Mouse (Mus musculus) forebrain, embryonic 13.5 days (tissue): ENCODE measurements around the gene Epha7. TPM values are rescaled to one million over a fixed set of nuclear protein-coding genes. Genes with fewer than 3 reads are reported as not detected.

ENCODE experiments used
- ATAC-seq: fragments of 200-750 bp; cut with Nextera tagmentation; 2 replicates; pipeline ENCODE4 v1.8.0; 2017
- H3K27ac ChIP-seq: fragments of 300-500 bp; sonication (generic); 2 replicates; pipeline ENCODE4 v1.5.1; 2015; ENCODE audit warnings: inconsistent platforms, mild to moderate bottlenecking, moderate library complexity
- H3K27me3 ChIP-seq: fragments of 300-500 bp; sonication (generic); 2 replicates; pipeline ENCODE4 v1.6.1; 2015; ENCODE audit warnings: mild to moderate bottlenecking, inconsistent platforms
- H3K36me3 ChIP-seq: fragments of 300-500 bp; sonication (generic); 2 replicates; pipeline ENCODE4 v1.6.1; 2015; ENCODE audit warnings: mild to moderate bottlenecking, inconsistent platforms; ENCODE audit not compliant: poor library complexity, severe bottlenecking
- H3K4me1 ChIP-seq: fragments of 300-500 bp; sonication (generic); 2 replicates; pipeline ENCODE4 v1.6.1; 2015; ENCODE audit warnings: inconsistent platforms
- H3K4me2 ChIP-seq: fragments of 300-500 bp; sonication (generic); 2 replicates; pipeline ENCODE4 v1.6.1; 2015; ENCODE audit warnings: inconsistent platforms, mild to moderate bottlenecking, moderate library complexity
- H3K4me3 ChIP-seq: fragments of 300-500 bp; sonication (generic); 2 replicates; pipeline ENCODE4 v1.5.1; 2015; ENCODE audit warnings: mild to moderate bottlenecking, inconsistent platforms
- H3K9ac ChIP-seq: fragments of 300-500 bp; sonication (generic); 2 replicates; pipeline ENCODE4 v1.6.1; 2015; ENCODE audit warnings: mild to moderate bottlenecking, inconsistent platforms
- H3K9me3 ChIP-seq: fragments of 300-500 bp; sonication (generic); replicated peaks from 2 replicates; pipeline ENCODE4 v1.6.1; 2016; ENCODE audit warnings: inconsistent platforms
- WGBS: fragments of 180-500 bp; shearing (Covaris S2); methylation state at CpG from one replicate; pipeline ENCODE4 v1.1.7; 2015; 5-methylcytosine and 5-hydroxymethylcytosine counted together
- polyA plus RNA-seq: library from polyadenylated mRNA; unstranded; fragments of >200 nt; fragmentation: Nextera tagmentation; extraction: Ambion mirVana; gene quantifications from 2 replicates; pipeline ENCODE4 v1.2.1, GENCODE M21; 2015

The Epha7 gene
- polyA plus RNA-seq, 1 experiment from 2014 or later, result 32.8 TPM

DNA sequence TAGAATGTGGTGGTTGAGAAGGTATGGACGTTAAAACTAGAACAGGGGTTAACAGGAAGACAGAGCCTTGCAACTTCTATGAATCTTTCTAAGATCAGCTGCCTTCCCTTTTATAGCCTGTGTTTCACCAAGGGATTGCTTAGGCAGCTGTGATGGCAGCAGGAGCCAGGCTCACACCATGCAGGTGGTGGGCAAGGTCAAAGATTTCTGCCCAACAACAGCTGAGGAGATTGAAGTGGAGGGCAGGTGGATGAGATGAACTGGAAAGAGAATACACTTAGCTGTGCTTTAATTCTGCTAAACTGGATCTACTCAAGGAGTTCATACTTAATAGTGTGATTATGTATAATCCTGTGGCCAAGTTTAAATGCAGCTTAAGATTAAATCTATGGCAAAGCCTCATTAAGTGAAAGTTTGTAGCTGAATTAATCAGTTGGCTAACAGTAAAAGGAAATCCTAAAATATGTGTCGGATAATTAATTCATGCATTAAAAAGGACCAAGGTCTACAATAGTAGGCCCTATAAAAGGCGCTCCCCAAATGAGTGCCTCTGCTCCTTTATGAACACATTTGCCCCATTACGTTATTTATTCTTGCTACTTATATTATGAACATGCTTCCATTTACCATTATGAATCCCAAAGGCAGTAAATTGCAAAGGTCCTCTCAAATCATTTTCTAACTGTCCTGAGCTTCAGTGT lies 89.2 kb downstream of the Epha7 start:
- peak overlapping the region; percentile 63 for H3K27ac ChIP-seq
- H3K27me3 ChIP-seq, result no peaks in the 10 kb centered on the region
- no peaks in the 10 kb centered on the region for H3K36me3 ChIP-seq
- no peak overlapping the region for H3K4me3 ChIP-seq
- H3K4me2 ChIP-seq, result no peak overlapping the region
- 23% methylated on average over 4 of the region's 4 CpGs for WGBS
- no peak overlapping the region for H3K9ac ChIP-seq
- H3K9me3 ChIP-seq, result no peaks in the 10 kb centered on the region
- peaks cover 11% of the 10 kb centered on the region for H3K4me1 ChIP-seq
- peak; percentile 89 for ATAC-seq

- Histone ChIP-seq H3K27ac (no peak overlapping the region), H3K9me3 (no peaks in the 10 kb centered on the region), H3K27me3 (no peaks in the 10 kb centered on the region), H3K4me1 (peaks cover 13% of the 10 kb centered on the region), H3K4me3 (no peak overlapping the region), H3K4me2 (no peak overlapping the region), H3K36me3 (no peaks in the 10 kb centered on the region), H3K9ac (no peak overlapping the region)
- ATAC-seq, result no peak
- 93% methylated on average over 2 of the region's 2 CpGs for WGBS
Measured at GRCm38 (mm10) chr4:28906985-28907384, 94.1 kb downstream of the Epha7 start.

- no peaks in the 10 kb centered on the region for H3K36me3 ChIP-seq
- H3K4me2 ChIP-seq, result no peak overlapping the region
- no peak overlapping the region for H3K4me3 ChIP-seq
- no peaks in the 10 kb centered on the region for H3K9me3 ChIP-seq
- H3K9ac ChIP-seq, result no peak overlapping the region
- 0 out of 2 replicates have a peak, but pooled peaks have one; percentile 19 for ATAC-seq
- H3K27ac ChIP-seq, result no peak overlapping the region
- no peaks in the 10 kb centered on the region for H3K27me3 ChIP-seq
- H3K4me1 ChIP-seq, result peaks cover 13% of the 10 kb centered on the region
- WGBS, result 72% methylated on average over 4 of the region's 4 CpGs
Measured at GRCm38 (mm10) chr4:28910127-28910526, 97.2 kb downstream of the Epha7 start.

- Histone ChIP-seq H3K27ac (no peak overlapping the region), H3K9ac (no peak overlapping the region), H3K9me3 (no peaks in the 10 kb centered on the region), H3K36me3 (no peaks in the 10 kb centered on the region), H3K4me1 (peaks cover 16% of the 10 kb centered on the region), H3K4me2 (no peak overlapping the region), H3K4me3 (no peak overlapping the region), H3K27me3 (no peaks in the 10 kb centered on the region)
- 88% methylated on average over 2 of the region's 2 CpGs for WGBS
- ATAC-seq, result no peak
Measured at GRCm38 (mm10) chr4:28912028-28912427, 99.1 kb downstream of the Epha7 start.

DNA sequence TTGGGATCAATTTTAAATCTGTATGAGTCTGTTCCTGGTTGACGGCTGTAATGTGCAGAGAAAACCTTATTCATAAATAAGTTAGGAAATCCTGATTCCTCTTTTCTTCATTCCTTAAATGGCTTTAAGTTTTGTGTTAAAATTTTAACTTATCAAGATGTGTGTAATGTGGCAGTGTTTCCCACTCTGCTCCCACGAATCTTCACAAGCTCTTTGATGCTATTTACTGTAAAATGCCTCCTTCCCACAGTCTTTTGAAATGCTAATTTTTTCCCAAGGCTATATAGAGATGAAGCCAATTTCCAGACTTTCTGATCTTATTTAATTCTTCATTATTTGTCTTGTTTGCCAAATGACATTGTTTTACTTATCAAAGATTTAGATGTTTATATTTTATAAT lies 100.7 kb downstream of the Epha7 start:
- Histone ChIP-seq H3K9ac (no peak overlapping the region), H3K27me3 (no peaks in the 10 kb centered on the region), H3K9me3 (no peaks in the 10 kb centered on the region), H3K4me2 (no peak overlapping the region), H3K4me3 (no peak overlapping the region), H3K36me3 (no peaks in the 10 kb centered on the region), H3K4me1 (peaks cover 16% of the 10 kb centered on the region), H3K27ac (no peak overlapping the region)
- 37% methylated on average over 2 of the region's 2 CpGs for WGBS
- no peak for ATAC-seq

DNA sequence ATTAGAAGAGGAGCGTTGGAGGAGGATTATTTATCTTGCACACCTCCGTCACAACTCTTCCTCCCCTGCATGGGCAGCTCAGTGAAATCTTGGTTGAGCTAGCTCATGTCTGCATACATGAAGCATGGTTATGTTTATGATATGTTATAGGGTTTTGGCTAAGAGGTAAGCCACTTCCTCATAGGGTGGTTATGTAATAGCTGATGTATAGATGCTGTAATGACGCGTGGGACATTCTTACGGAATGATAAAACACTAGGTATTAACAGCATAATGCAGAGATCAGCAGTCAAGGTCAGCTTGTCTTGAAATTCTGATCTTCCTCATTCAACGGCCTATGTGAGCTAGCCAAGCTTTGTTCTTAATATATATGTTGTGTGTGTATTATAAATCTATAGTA lies 107.7 kb downstream of the Epha7 start:
- ATAC-seq, result no peak
- Histone ChIP-seq H3K4me2 (no peak overlapping the region), H3K9ac (no peak overlapping the region), H3K27ac (no peak overlapping the region), H3K9me3 (no peaks in the 10 kb centered on the region), H3K4me1 (peaks cover 4% of the 10 kb centered on the region; the same call in 1 of the 2 replicates), H3K36me3 (no peaks in the 10 kb centered on the region), H3K27me3 (no peaks in the 10 kb centered on the region), H3K4me3 (no peak overlapping the region)
- 88% methylated on average over 6 of the region's 6 CpGs for WGBS

- Histone ChIP-seq H3K27ac (no peak overlapping the region), H3K4me1 (no peaks in the 10 kb centered on the region), H3K4me2 (no peak overlapping the region), H3K27me3 (no peaks in the 10 kb centered on the region), H3K36me3 (no peaks in the 10 kb centered on the region), H3K4me3 (no peak overlapping the region), H3K9ac (no peak overlapping the region), H3K9me3 (no peaks in the 10 kb centered on the region)
- no peak for ATAC-seq
- 95% methylated on average over 4 of the region's 4 CpGs for WGBS
Measured at GRCm38 (mm10) chr4:28926072-28926471, 113.1 kb downstream of the Epha7 start.

- no peak for ATAC-seq
- H3K36me3 ChIP-seq, result no peaks in the 10 kb centered on the region
- peaks cover 25% of the 10 kb centered on the region for H3K4me1 ChIP-seq
- no peaks in the 10 kb centered on the region for H3K27me3 ChIP-seq
- no peaks in the 10 kb centered on the region for H3K9me3 ChIP-seq
- WGBS, result 86% methylated on average over 4 of the region's 4 CpGs
- no peak overlapping the region for H3K4me2 ChIP-seq
- H3K9ac ChIP-seq, result no peak overlapping the region
- H3K4me3 ChIP-seq, result no peak overlapping the region
- no peak overlapping the region for H3K27ac ChIP-seq
Measured at GRCm38 (mm10) chr4:28933431-28933830, 120.5 kb downstream of the Epha7 start.

DNA sequence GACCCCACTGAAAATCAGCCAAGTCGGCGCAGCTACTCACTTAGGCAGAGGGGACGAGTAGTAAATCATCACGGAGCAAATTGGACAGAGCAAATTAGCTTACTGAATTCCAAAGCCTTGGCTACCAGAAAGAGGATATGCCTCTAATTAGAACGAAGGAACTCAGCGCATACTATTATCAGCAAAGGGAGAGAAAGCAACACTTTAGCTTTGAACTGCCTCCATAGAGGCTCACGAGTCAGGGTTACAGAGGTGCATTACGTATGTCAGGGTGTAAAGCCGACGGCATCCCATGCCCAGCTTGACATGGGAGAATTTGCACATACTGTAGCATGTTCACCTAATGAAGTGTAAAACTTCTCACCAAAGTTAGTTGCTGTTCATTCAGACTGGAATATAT lies 121.9 kb downstream of the Epha7 start:
- Histone ChIP-seq H3K4me1 (peaks cover 25% of the 10 kb centered on the region), H3K4me2 (peak overlapping the region; percentile 53), H3K9me3 (no peaks in the 10 kb centered on the region), H3K4me3 (no peak overlapping the region), H3K9ac (no peak overlapping the region), H3K27me3 (no peaks in the 10 kb centered on the region), H3K36me3 (no peaks in the 10 kb centered on the region), H3K27ac (no peak overlapping the region)
- WGBS, result 16% methylated on average over 10 of the region's 10 CpGs
- peak; percentile 82 for ATAC-seq

DNA sequence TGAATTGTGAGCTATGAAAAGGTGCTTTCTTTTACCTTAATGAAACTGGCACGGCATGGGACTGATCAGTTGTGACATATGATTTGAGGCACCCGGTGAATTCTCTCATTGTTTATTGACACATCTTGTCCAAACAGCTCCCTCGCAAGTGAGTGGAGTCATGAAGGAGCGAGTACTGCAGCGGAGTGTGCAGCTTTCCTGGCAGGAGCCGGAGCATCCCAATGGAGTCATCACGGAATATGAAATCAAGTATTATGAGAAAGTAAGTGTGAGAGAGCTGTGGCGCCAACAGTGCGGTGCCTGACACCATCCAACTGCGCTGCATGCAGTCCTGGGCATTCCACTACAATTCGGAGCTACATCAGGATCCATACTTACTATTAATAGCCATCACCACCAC lies 122.6 kb downstream of the Epha7 start:
- ATAC-seq, result peak; percentile 87
- 25% methylated on average over 11 of the region's 11 CpGs for WGBS
- H3K9ac ChIP-seq, result no peak overlapping the region
- peak overlapping the region; percentile 20 for H3K4me3 ChIP-seq
- no peaks in the 10 kb centered on the region for H3K9me3 ChIP-seq
- peaks cover 25% of the 10 kb centered on the region for H3K4me1 ChIP-seq
- H3K4me2 ChIP-seq, result peak overlapping the region; percentile 53
- no peak overlapping the region for H3K27ac ChIP-seq
- H3K36me3 ChIP-seq, result no peaks in the 10 kb centered on the region
- no peaks in the 10 kb centered on the region for H3K27me3 ChIP-seq

GRCm38 (mm10) chr4:28940710-28941109 lies 127.8 kb downstream of the Epha7 start:
- Histone ChIP-seq H3K4me3 (no peak overlapping the region), H3K9ac (no peak overlapping the region), H3K4me2 (no peak overlapping the region), H3K4me1 (peaks cover 8% of the 10 kb centered on the region), H3K27ac (no peak overlapping the region), H3K36me3 (0 out of 2 replicates have a peak, but pooled peaks cover 2% of the 10 kb centered on the region), H3K27me3 (no peaks in the 10 kb centered on the region), H3K9me3 (no peaks in the 10 kb centered on the region)
- WGBS, result 94% methylated on average over 2 of the region's 2 CpGs
- ATAC-seq, result no peak

GRCm38 (mm10) chr4:28944237-28944636 lies 131.3 kb downstream of the Epha7 start:
- Histone ChIP-seq H3K27me3 (no peaks in the 10 kb centered on the region), H3K36me3 (0 out of 2 replicates have a peak, but pooled peaks cover 2% of the 10 kb centered on the region), H3K4me1 (no peaks in the 10 kb centered on the region), H3K4me2 (no peak overlapping the region), H3K27ac (no peak overlapping the region), H3K4me3 (no peak overlapping the region), H3K9me3 (no peaks in the 10 kb centered on the region), H3K9ac (no peak overlapping the region)
- WGBS, result 89% methylated on average over 6 of the region's 6 CpGs
- no peak for ATAC-seq
